Mouse (Mus musculus) WW6 (cell line): ENCODE measurements around the gene Camkmt.

Experiments
- DNase-seq: peaks from one replicate; pipeline ENCODE4 v3.0.0-alpha.2; 2013; ENCODE audit warnings: low read depth, low spot score

The Camkmt gene

GRCm38 (mm10) chr17:85089621-85090020 lies 731 bp upstream of the Camkmt start:
- DNase-seq = no peak

DNA sequence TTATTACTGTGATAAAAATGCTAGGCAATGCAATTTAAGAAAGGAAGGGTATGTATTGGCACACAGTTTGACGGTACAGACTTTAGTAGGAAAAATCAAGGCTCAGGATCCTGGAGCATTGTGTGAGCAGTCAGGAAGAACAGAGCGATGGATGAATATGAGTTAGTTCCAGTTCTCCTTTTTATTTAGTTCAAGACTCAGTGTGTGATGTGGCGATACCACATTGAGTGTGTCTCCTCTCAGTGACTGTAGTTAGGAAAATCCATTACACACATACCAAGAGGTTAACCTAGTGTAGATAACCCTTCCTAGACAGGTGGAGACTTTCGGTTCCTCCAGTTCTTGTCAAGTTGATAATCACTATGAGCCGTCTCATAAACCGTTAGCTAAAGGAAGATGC lies 1.4 kb downstream of the Camkmt start:
- DNase-seq = no peak

- DNase-seq = no peak
These were observed 6.0 kb downstream of the Camkmt start for GRCm38 (mm10) chr17:85096396-85096795.

DNA sequence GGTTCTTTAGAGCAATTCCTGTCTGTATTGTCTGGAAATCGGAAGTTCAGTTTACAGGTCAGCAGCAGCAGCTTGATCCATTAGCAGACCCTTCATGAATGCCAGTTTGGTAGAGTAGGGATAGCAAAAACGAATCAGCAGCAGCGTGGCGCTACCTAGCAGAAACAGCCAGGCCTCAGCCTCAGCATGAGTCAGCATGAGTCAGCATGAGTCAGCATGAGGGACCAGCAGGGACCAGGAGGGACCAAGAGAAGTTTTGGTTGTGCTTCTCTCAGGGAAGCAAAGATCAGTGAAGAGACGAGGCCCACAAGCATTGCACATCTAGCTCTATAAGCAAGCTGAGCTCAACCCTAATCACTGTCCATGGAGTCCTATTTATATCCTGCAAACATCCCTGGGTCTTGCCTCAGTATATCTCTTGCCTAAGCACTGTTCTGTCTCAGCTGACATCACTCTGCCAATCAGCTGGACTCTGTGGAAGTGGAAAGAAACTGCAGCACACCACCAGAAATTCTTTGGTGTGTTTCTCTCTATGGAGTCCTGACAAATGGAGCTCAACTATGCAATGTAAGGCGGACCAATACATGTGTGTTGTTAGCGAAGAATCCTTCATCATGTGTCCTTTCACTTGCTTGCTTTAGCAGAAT lies 8.4 kb downstream of the Camkmt start:
- DNase-seq = no peak

- no peak for DNase-seq
These were observed 9.9 kb downstream of the Camkmt start for GRCm38 (mm10) chr17:85100232-85100631.

GRCm38 (mm10) chr17:85101751-85102150 lies 11.4 kb downstream of the Camkmt start:
- no peak for DNase-seq

- DNase-seq = no peak
These were observed 13.0 kb downstream of the Camkmt start for GRCm38 (mm10) chr17:85103310-85103709.

DNA sequence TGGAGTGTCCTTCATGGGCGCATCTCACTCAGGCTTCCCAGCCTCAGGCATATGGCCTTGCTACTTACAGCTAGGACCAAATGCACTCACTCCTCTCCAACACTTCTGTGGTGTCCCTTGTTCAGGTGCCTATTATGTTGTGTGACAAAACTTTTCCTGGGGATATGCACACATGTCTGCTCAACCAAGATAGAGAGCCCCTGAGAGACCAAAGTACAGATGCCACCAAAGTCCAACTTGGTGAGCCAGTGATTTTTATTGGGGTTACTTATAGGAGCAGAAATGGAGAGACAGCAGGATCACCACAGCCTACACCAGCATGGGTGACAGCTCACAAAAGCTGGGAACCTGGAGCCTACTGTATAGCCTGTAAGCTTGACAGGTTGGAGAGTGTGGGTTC lies 20.3 kb downstream of the Camkmt start:
- DNase-seq = no peak

- DNase-seq = no peak
These were observed 23.1 kb downstream of the Camkmt start for GRCm38 (mm10) chr17:85113441-85113840.

DNA sequence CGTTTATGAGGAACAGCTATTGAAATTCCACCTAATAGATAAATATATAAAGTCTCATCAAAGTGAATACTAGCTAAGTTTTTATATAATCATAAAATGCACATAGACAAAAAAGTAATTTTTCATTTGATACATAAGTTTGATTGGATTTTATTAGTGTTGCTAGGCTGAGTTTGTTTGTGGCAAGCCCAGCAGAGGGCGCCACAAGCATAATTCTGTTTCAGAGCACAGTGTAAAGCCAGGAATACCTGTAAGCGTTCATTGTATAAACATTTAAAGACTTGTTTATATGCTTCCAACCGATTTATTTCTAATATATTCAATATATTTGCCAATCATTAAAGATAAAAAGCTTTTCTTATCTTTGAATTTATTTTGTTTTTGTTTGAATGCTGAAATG lies 26.3 kb downstream of the Camkmt start:
- DNase-seq = no peak

DNA sequence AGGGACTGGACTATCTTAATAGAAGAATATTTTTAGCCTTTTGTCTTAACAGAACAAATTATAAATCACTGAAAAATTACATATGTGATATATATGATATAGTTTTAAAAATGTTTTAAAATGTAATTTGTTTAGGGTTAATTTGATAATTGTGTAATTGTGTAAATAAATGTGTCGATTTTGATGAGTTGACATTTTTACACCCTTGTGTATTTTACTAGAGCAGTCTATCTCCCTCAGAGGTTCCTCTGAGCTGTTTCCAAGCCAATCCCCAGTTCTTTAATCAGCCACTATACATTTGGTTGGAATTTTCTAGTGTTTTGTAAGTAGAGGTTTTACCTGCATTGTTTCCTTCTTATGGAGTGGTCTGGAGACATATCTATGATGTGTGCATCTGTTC lies 48.0 kb downstream of the Camkmt start:
- no peak for DNase-seq

- DNase-seq = no peak
These were observed 51.3 kb downstream of the Camkmt start for GRCm38 (mm10) chr17:85141621-85142020.

DNA sequence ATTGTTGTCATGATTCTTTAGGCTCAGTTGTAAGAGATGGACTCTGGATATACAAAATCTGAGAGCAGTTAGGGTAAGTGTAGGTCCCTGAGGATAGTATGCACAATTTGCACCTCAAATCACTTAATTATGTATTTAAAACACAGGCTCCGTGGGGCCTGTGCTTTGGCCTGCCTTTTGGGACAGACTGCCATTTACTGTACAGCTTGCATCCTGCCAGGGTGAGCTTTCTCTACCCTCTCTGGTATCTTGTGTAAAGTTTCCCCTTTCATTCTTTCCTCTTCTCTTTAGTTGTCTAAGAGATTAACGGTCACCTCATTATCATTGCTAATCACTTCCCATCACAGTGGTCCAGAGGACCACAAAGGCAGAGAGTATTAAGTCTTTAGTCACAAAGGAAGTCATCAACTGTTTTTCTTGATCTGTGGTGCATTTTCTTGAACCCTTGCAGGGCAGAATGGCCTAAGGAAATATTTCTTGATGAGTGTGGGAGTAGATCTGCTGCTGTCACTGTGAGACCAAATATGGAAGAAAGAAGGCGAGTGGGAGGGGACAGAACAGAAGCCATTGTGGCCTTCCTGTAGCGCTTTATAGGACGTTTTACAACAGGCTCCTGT lies 52.3 kb downstream of the Camkmt start:
- DNase-seq = no peak

DNA sequence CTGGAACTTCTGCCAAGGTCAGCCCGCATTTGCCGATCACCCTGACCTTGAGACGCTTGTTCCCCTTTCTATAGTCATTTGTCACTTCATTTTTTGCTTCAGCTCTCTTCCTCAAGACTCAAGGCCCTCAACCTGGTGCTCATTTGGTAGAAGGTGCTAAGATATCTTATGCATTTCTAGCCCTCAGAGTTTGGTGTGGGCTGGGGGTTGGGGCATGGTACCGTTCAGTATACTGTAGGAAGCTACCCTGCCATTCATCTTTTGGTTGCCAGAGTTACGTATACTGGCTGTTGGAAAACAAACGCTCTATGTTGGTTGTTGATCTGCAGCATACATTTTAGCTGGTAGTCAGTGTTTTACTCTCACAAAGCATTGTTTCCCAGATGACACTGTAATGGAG lies 53.8 kb downstream of the Camkmt start:
- DNase-seq = no peak

- no peak for DNase-seq
These were observed 58.0 kb downstream of the Camkmt start for GRCm38 (mm10) chr17:85148348-85148747.

DNA sequence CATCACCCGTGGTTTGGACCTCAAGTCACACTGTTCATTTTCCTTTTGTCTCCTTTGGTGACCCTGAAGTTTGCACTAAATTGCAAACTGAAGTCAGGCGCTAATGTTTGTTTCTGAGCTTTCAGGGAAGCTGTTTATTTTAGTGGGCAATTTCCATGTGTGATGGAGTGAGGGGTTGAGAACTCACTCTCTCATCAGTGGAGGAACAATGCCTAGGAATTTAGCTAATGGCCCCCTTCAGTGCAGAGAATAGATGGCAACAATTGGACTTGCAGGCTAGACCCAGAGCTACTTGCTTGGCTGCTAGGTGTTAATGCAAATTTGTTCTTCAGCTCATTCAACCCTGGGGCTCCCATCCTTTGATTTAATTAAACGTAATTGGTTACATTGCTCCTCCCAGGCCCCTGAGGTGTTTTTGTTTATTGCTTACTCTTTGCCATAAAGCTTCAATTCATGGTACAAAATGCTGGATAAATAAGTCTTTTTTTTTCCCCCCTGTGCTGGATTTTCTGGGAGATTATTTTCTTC lies 58.9 kb downstream of the Camkmt start:
- DNase-seq = no peak

DNA sequence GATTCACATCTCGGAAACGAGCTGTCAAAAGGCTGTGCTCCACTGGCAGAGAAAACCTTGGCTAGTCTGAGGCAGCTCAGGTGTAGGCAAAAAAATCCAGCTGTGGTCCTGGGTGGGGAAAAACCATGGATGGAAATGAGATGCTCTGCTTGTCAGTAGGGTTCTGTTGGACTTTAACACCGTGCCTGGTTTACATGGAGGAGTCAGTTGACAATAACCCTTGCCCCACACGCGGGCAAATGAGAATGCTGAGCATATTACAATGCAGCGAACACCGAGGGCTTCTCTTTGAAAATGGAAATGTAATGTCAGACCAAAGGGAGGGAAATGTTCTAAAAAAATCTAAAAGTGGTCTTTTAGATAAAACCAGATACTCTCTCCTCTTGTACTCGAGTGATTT lies 60.9 kb downstream of the Camkmt start:
- DNase-seq = no peak

GRCm38 (mm10) chr17:85158202-85158601 lies 67.8 kb downstream of the Camkmt start:
- no peak for DNase-seq

GRCm38 (mm10) chr17:85159526-85159925 lies 69.2 kb downstream of the Camkmt start:
- DNase-seq = no peak

DNA sequence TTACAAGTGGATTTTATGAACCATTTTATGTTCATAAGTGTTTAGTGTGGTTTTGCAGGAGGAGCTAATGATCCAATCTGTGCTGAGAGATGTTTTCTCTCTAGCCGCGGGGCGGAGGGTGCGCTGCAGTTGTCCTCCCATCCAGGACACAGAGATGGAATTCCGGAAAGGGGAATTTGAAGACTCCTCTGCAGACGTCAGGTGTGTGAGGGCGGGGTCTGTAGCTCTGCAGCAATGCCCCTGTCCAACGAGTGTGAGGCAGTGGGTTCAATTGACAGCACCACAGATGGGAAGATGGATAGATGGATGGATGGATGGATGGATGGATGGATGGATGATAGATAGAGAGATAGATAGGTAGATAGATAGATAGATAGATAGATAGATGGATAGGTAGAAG lies 70.4 kb downstream of the Camkmt start:
- no peak for DNase-seq

DNA sequence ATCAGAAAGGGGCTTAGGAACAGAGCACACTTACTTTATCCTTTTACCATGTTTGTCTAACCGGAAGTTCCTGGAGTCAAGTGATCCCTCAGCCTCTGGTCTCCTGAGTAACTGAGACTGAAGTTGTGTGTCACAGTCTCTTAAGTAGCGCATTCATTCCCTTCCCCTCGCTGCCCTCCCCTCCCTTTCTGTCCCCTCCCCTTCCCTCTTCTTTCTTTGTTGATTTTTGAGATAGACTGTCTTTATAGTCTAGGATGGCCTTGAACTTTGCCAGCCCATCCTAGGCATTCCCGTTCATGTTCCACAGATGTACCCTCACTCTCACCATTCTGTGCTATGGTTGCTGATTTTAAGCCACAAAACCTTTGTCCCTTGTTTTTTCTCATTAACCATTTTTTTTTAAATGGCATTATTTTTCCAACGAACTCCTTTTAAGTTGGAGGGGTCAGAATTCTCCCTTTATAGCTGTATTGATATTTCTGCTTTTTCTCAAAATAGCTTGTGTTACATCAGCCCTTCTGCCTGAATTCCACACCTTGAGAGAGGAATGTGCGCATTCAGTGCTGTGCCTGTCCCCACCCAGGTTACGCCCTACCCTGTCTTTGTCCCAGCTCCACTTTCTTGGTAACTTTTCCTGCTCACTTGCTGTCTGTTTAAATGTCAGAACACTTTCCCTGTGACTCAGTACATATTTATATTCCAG lies 72.4 kb downstream of the Camkmt start:
- DNase-seq = peak; percentile 54

DNA sequence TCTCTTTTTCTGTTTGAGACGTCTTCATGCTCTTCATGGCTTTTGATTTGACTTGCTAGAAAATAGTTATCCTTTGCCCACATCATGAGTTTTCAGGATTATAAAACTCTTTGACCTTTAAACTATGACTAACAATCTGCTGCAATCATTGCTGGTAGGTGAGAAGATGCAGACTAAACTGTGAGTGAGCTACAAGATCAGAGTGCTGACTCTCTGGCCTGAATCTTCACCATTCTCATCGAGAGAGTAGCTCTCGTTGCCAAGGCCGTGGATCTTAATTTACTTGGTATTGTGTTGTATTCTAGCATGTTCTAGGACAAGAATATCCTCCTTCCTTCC lies 72.9 kb downstream of the Camkmt start:
- no peak for DNase-seq

DNA sequence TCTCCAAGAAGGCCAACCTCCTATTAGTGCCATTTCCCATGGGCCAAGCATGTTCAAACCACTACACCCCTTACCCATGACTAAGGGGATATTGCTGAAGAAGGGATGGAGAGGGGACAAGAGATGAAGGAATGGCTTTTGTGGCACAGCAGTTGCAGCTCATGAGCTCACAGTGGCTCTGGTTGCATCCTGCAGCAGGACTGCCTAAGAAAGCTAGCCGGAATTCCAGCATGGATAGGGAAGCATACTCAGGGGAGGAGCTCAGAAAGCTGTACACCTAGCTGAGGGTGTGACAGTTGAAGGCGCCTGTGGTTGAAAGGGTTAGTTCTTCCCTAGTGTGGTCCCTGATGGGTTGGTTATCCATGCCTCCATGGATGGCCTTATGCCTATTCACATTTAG lies 78.4 kb downstream of the Camkmt start:
- no peak for DNase-seq
